Mouse (Mus musculus) bone marrow macrophage, adult 2 months (primary cell): Measurements from ENCODE around the gene Fam57a. TPM values are rescaled to one million over a fixed set of nuclear protein-coding genes. Genes with fewer than 3 reads are reported as not detected.
A peak's percentile ranks its signal among the peaks of the same experiment; 100 is the strongest.

Experiments used
- H3K27ac ChIP-seq: 2 replicates; pipeline ENCODE4 v1.5.1; 2012; ENCODE audit warnings: low read depth, low read length; ENCODE audit not compliant: insufficient read depth
- H3K4me1 ChIP-seq: 2 replicates; pipeline ENCODE4 v1.6.1; 2012; ENCODE audit warnings: low read length; ENCODE audit not compliant: control insufficient read depth, insufficient read depth
- H3K4me3 ChIP-seq: 2 replicates; pipeline ENCODE4 v1.5.1; 2012; ENCODE audit warnings: mild to moderate bottlenecking, low read length, moderate library complexity; ENCODE audit not compliant: insufficient read depth
- CTCF ChIP-seq: IDR thresholded peaks from 2 replicates; pipeline ENCODE4 v1.5.1; 2012; ENCODE audit warnings: low read depth, mild to moderate bottlenecking, low read length, moderate library complexity
- POLR2A ChIP-seq: IDR thresholded peaks from 2 replicates; pipeline ENCODE4 v1.6.1; 2012; ENCODE audit warnings: mild to moderate bottlenecking, low read depth, low read length, borderline replicate concordance
- polyA plus RNA-seq: library from polyadenylated mRNA; stranded (reverse); fragments of >200 nt; gene quantifications from 2 replicates; pipeline ENCODE4 v1.2.4, GENCODE M21; 2012; ENCODE audit not compliant: missing spikeins, insufficient read depth, insufficient read length

Gene Fam57a
- polyA plus RNA-seq, 1 experiment: 2.1 TPM

DNA sequence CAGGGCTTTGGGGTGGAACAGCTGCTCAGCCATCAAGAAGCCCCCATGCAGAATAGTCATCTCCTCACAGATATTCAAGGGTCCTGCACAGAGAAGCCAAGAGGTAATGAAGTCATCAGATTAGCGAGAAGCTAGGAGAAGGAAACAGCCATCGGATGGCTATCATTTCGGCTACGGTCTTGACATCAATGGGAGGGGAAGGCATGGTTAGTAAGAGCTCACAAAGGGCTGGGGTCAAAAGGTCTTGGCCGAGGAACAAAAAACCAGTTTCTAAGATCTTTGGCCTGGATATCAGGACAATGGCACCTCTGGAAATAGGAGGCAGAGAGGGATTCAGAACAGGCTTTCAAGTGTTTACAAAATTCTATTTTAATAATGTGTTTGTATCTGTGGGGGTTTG is 34.4 kb downstream of the Fam57a start:
- TF ChIP-seq POLR2A: no peak
- no peak for TF ChIP-seq CTCF
- no peak overlapping the region for H3K4me3 ChIP-seq

DNA sequence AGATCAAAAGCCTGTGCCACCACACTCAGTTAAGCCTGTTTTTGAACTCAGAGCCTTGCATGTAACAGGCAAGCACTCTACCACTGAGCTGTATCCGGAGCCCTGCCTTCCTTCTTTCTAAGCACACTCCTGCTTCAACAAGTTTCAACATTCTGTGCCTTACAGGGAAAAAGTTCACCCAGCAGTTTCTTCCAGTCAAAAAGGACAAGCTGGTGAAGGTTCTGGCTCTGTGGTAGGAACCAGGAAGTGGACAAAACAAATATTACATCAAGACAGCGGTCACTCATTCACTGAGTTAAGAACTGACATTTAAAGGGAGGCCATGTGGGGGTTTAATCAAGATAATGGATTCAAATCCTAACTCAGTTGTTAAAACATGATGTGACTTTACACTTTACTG is 35.5 kb downstream of the Fam57a start:
- 0 out of 2 replicates have a peak overlapping the region, but pooled peaks have one; percentile 9 for H3K27ac ChIP-seq
- H3K4me3 ChIP-seq: no peak overlapping the region
- TF ChIP-seq CTCF (no peak), POLR2A (no peak)
- peaks cover 14% of the 10 kb centered on the region for H3K4me1 ChIP-seq

More for the DNA sequence above, 34.4 kb downstream of the Fam57a start:
- Histone ChIP-seq H3K27ac (no peak overlapping the region), H3K4me1 (peaks cover 14% of the 10 kb centered on the region)

DNA sequence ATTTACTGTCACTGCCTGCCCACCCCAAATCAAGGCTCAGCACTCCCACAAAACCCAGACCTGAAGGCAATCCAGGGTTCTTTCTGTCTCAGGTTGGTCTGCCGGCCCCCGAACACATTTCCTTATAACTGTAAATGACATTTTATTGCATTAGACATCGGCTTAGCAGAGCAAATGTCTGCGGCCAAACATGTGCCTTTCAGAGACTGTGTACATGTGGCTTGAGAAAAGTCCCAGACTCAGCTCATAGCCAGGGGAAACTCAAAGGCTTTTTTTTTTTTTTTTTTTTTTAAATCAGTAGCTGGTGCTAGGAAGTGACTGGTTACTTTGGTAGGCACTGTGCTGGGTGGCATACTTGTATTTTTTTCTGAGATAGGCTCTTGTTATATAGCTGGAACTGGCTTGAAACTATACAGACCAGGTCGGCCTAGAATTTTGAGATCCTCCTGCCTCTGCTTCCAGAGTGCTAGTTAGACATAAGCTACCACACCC is 36.6 kb downstream of the Fam57a start:
- Histone ChIP-seq H3K4me3 (peak overlapping the region; percentile 84), H3K4me1 (peaks cover 14% of the 10 kb centered on the region), H3K27ac (0 out of 2 replicates have a peak overlapping the region, but pooled peaks have one; percentile 8)
- TF ChIP-seq CTCF (no peak), POLR2A (no peak)

DNA sequence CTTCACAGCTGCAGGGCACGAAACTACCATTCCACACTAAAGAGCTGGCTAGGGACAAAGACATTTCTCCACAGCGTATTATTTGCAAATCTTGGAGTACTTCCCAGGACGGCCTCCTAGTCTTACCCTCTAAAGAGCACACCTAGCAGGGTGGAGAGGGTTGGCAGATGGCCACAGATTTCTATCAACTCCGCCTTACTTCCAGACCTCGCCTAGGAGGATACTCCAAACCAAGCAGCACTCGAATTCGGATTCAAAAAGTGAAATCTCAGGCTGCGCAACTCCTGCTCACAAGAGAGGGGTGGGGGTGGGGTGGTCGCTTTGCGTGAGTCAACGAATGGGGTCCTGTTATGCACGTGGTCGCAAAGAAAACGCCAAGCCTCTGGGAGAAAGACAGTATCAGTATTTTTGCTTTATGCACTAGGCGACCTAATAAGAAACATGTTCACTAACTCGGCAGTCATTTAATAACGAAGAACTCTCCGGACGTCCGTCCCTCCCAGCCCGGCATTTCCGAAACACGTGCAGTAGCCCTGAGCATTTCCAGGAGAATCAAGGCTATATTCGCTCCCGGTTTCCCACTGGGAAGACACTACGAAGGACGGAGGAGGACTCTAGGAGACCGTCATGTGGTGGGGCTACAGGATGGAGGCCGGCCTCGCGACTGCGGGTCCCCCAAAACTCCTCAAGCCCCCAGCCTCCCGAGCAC is 37.4 kb downstream of the Fam57a start:
- H3K4me3 ChIP-seq: peak overlapping the region; percentile 84
- TF ChIP-seq POLR2A (no peak), CTCF (no peak)
- peak overlapping the region; percentile 5; the same call in 1 of the 2 replicates for H3K27ac ChIP-seq
- peaks cover 14% of the 10 kb centered on the region for H3K4me1 ChIP-seq

DNA sequence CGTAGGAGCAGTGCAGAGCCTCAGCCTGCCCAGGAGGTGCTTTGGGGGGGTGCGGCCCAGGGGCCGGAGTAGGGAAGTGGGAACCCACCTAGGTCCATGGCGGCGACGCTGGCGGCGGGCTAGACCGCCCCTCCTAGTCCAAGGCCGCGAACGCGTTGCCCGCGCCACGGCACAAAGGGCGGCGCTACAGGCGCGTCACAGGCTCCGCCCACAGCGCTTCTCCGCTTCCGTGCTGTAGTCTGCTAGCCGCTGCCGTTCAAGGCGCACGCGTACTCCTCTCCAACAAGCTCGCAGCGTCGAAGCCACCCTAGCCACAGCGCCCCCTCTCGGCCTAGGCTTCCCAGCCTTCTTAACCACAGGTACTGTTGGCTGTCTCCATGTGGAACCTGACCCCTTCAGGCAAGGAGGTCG is 37.9 kb downstream of the Fam57a start, which contains the start of the genes Dbil5 and Gemin4:
Gene Dbil5 (plus strand): TSS at position 219 of the 411 bp plus-strand sequence.
Gene Gemin4 (minus strand): TSS at position 275 of the 411 bp plus-strand sequence.
- Histone ChIP-seq H3K4me1 (peaks cover 14% of the 10 kb centered on the region), H3K4me3 (peak within 1 kb of the TSS; percentile 84), H3K27ac (peak within 1 kb of the TSS; percentile 8; the same call in 1 of the 2 replicates)
- TF ChIP-seq CTCF: peak; percentile 74
- TF ChIP-seq POLR2A: 0 out of 2 replicates have a peak, but pooled peaks have one; percentile 69

DNA sequence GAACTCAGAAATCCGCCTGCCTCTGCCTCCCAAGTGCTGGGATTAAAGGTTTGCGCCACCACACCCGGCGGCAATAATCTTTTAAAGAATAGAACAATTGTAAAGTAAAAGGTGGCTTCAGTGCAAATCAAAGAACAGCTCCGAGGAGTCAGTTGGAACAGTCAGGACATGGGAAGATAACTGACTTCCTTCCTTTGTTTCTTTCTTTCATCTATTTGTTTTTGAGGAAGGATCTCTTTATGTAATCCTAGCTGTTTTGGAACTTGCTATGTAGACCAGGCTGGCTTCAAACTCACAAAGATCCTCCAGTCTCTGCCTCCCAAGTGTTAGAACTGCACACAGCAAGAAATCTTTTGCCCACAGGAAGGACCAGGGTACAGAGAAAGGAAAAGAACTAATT is 45.2 kb downstream of the Fam57a start:
- no peak for TF ChIP-seq POLR2A
- no peak for TF ChIP-seq CTCF
- Histone ChIP-seq H3K27ac (no peak overlapping the region), H3K4me1 (no peaks in the 10 kb centered on the region)

DNA sequence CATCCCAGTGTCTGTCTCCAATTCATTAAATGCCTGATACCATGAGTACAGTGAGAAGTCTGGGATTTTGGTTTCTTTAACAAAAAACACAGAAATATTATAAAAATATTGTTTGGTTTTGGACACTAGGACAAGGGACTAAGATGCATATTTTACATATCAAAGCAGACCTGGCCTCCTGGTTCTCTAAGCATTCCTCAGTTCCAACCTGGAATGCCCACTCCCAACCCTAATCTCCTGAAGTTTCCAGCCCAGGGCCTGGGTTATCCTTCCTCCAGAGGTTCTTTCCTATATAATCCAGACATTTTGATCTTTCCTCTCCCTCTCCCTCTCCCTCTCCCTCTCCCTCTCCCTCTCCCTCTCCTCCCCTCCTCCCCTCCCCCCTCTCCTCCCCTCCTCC is 45.6 kb downstream of the Fam57a start:
- TF ChIP-seq POLR2A: no peak
- H3K4me1 ChIP-seq: no peaks in the 10 kb centered on the region
- no peak overlapping the region for H3K27ac ChIP-seq
- H3K4me3 ChIP-seq: no peak overlapping the region

More for the DNA sequence above, 45.2 kb downstream of the Fam57a start:
- H3K4me3 ChIP-seq: no peak overlapping the region

DNA sequence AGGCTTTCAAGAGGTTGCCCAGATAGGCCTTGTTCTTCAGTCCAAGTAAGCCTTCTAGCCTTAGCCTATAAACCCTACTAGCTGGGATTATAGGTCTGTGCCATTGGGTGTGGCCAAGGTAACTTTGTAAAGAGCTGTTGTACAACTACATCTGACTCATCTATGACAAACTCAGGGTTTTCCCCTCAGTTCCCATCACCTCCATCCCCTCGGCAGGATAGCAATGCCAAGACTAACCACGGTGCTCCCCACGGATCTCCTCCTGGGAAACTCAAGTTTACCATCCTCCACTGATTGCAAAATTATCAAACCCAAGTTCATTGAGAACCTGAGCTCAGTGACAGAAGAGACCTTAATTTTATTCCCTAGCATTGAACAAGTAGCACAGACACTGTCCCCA is 56.7 kb downstream of the Fam57a start:
- H3K4me1 ChIP-seq: no peaks in the 10 kb centered on the region
- no peak overlapping the region for H3K27ac ChIP-seq
- no peak overlapping the region for H3K4me3 ChIP-seq
- TF ChIP-seq CTCF (no peak), POLR2A (no peak)

DNA sequence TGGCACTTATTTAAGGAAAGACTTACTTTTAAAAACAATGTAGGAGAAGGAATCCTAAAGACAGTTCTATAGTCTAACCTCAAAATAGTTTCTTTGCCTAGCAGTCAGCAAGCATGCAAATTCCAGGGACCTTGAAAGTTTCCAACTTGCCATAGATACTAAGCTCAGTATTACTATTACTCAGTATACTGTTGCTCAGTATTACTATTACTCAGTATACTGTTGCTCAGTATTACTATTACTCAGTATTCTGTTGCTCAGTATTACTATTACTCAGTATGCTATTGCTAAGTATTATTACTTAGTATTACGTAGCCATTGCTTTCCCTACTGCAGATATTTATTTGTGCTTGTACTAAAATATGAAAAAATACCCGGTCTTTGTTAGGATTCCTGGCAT is 60.3 kb downstream of the Fam57a start:
- H3K4me3 ChIP-seq: no peak overlapping the region
- no peak overlapping the region for H3K27ac ChIP-seq
- peaks cover 3% of the 10 kb centered on the region for H3K4me1 ChIP-seq
- TF ChIP-seq CTCF (no peak), POLR2A (no peak)
